Mouse (Mus musculus) spleen, postnatal 10 days (tissue): ENCODE data around the gene Ciapin1.

ENCODE experiments used
- DNase-seq, 2 experiments: peaks; one replicate each; pipeline ENCODE4 v3.0.0; 2021 to 2022; ENCODE audit warnings: low spot score in 2 of 2

The Ciapin1 gene

GRCm38 (mm10) chr8:94780491-94781154 is 57.5 kb downstream of the Ciapin1 start:
- DNase-seq = no peak

GRCm38 (mm10) chr8:94779534-94780294 is 58.4 kb downstream of the Ciapin1 start:
- no peak for DNase-seq

GRCm38 (mm10) chr8:94778895-94779533 is 59.1 kb downstream of the Ciapin1 start:
- DNase-seq = no peak

- no peak for DNase-seq
Observed at GRCm38 (mm10) chr8:94778473-94778872, 59.7 kb downstream of the Ciapin1 start.

- DNase-seq = no peak
Observed at GRCm38 (mm10) chr8:94778036-94778435, 60.1 kb downstream of the Ciapin1 start.

- DNase-seq = no peak
Observed at GRCm38 (mm10) chr8:94776346-94776745, 61.8 kb downstream of the Ciapin1 start.

- no peak for DNase-seq
Observed at GRCm38 (mm10) chr8:94774601-94775000, 63.6 kb downstream of the Ciapin1 start.

- DNase-seq = no peak
Observed at GRCm38 (mm10) chr8:94773700-94774171, 64.4 kb downstream of the Ciapin1 start.

GRCm38 (mm10) chr8:94773048-94773447 is 65.1 kb downstream of the Ciapin1 start:
- DNase-seq = no peak

- DNase-seq = no peak
Observed at GRCm38 (mm10) chr8:94771941-94772670, 66.1 kb downstream of the Ciapin1 start, which contains the start of gene Cx3cl1. Gene Cx3cl1 (plus strand): TSS chr8:94772009.

GRCm38 (mm10) chr8:94770945-94771344 is 67.2 kb downstream of the Ciapin1 start:
- DNase-seq = no peak
